Mouse (Mus musculus) midbrain, postnatal 0 days (tissue): ENCODE results near the gene Ptpn11. TPM values are rescaled to one million over a fixed set of nuclear protein-coding genes. Genes with fewer than 3 reads are reported as not detected.
A peak's percentile ranks its signal among the peaks of the same experiment; 100 is the strongest.

Source experiments
- ATAC-seq: fragments of 200-750 bp; cut with Nextera tagmentation; 2 replicates; pipeline ENCODE4 v1.8.0; 2017; ENCODE audit warnings: moderate number of reproducible peaks, mild to moderate bottlenecking, moderate TSS enrichment, moderate library complexity; ENCODE audit not compliant: low FRiP score
- DNase-seq: peaks from one replicate; pipeline ENCODE4 v3.0.0-alpha.2; 2015; ENCODE audit warnings: low spot score
- H3K27ac ChIP-seq: fragments of 300-500 bp; sonication (generic); 2 replicates; pipeline ENCODE4 v1.5.1; 2014; ENCODE audit warnings: low read depth, mild to moderate bottlenecking, low read length, mixed read lengths
- H3K27me3 ChIP-seq: fragments of 300-500 bp; sonication (generic); 2 replicates; pipeline ENCODE4 v1.6.1; 2014; ENCODE audit warnings: low read length, control low read depth, mixed read lengths; ENCODE audit not compliant: insufficient read depth
- H3K36me3 ChIP-seq: fragments of 300-500 bp; sonication (generic); 2 replicates; pipeline ENCODE4 v1.6.1; 2014; ENCODE audit warnings: low read length, control low read depth, mixed read lengths; ENCODE audit not compliant: insufficient read depth
- H3K4me1 ChIP-seq: fragments of 300-500 bp; sonication (generic); 2 replicates; pipeline ENCODE4 v1.6.1; 2014; ENCODE audit warnings: mild to moderate bottlenecking, control low read depth, antibody characterized with exemption, low read length, mixed read lengths; ENCODE audit not compliant: insufficient read depth
- H3K4me2 ChIP-seq: fragments of 300-500 bp; sonication (generic); 2 replicates; pipeline ENCODE4 v1.6.1; 2014; ENCODE audit warnings: low read depth, mild to moderate bottlenecking, low read length, mixed read lengths; ENCODE audit not compliant: poor library complexity, severe bottlenecking
- H3K4me3 ChIP-seq: fragments of 300-500 bp; sonication (generic); 2 replicates; pipeline ENCODE4 v1.5.1; 2014; ENCODE audit warnings: low read depth, mild to moderate bottlenecking, low read length, moderate library complexity
- H3K9ac ChIP-seq: fragments of 300-500 bp; sonication (generic); replicated peaks from 2 replicates; pipeline ENCODE4 v1.6.1; 2014; ENCODE audit warnings: mild to moderate bottlenecking, low read length, moderate library complexity, mixed read lengths; ENCODE audit not compliant: poor library complexity, severe bottlenecking
- H3K9me3 ChIP-seq: fragments of 300-500 bp; sonication (generic); 2 replicates; pipeline ENCODE4 v1.6.1; 2016; ENCODE audit warnings: low read length, control low read depth
- CTCF ChIP-seq: IDR thresholded peaks from 2 replicates; pipeline ENCODE4 v1.5.1; 2016; ENCODE audit warnings: antibody characterized with exemption, mild to moderate bottlenecking
- WGBS: fragments of 180-500 bp; shearing (Covaris S2); extraction: QIAGEN DNeasy Blood & Tissue Kit; methylation state at CpG from one replicate; pipeline ENCODE4 v1.1.7; 2014; 5-methylcytosine and 5-hydroxymethylcytosine counted together
- polyA plus RNA-seq: library from polyadenylated mRNA; unstranded; fragments of >200 nt; fragmentation: Nextera tagmentation; extraction: Ambion mirVana; gene quantifications from 2 replicates; pipeline ENCODE4 v1.2.1, GENCODE M21; 2015
- total RNA-seq: library from RNA; depleted of rRNA; stranded (reverse); fragments of >200 nt; gene quantifications from 2 replicates; pipeline ENCODE4 v1.2.3, GENCODE M21; 2014

The Ptpn11 gene
- total and polyA plus RNA-seq, 2 experiments from 2014 or later: 24.8 to 54.4 TPM

DNA sequence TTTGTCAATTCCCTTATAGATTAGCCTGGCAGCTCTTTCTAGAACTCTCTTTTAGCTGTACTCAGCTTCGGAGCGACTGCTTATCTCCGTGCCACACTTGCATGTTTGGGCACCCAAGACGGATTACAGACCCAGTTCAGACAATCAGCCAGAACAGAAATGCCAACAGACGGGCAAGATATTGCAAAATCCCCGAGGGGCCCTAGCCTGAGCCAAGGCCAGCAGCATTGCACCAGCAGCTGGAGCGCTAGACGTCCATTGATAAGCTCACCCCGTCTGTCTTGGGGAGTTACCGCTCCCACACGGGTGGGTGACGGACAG lies 24.9 kb upstream of the Ptpn11 start:
- no peak overlapping the region for H3K4me3 ChIP-seq
- no peak overlapping the region for H3K27ac ChIP-seq
- H3K36me3 ChIP-seq: peaks cover 3% of the 10 kb centered on the region; the same call in 1 of the 2 replicates
- DNase-seq (no peak), ATAC-seq (no peak)
- WGBS: 63% methylated on average over 12 of the region's 12 CpGs
- H3K4me2 ChIP-seq: no peak overlapping the region
- no peaks in the 10 kb centered on the region for H3K9me3 ChIP-seq
- H3K9ac ChIP-seq: no peak overlapping the region
- TF ChIP-seq CTCF: no peak
- H3K27me3 ChIP-seq: no peaks in the 10 kb centered on the region
- H3K4me1 ChIP-seq: no peaks in the 10 kb centered on the region

DNA sequence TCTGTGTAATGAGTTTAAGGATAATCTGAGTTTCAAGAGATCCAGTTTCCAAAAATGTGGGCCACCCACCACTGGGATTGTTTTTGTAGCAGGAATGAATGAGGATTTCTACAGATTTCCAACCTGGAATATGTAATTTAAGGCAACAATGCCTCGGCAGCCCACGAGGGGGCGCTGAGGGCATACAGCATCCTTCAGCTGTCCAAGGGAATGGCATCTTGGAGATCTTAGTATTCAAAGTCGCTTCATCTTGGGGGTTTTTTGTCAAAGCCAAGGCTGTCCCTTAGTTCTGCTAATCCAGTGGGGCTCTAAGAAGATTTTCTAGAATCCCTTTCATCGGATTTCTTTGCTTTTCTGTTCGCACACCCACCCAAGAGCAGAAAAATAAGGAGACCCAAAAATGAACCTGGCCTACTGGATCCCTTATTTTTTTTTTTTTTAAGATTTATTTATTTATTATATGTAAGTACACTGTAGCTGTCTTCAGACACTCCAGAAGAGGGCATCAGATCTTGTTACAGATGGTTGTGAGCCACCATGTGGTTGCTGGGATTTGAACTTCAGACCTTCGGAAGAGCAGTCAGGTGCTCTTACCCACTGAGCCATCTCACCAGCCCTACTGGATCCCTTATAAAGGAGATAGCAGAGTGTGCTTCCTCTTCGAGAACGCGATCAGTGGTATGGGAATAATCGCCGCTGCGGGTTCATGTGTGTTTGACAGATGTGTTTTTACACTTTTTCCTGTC lies 24.4 kb upstream of the Ptpn11 start:
- Histone ChIP-seq H3K27ac (no peak overlapping the region), H3K4me3 (no peak overlapping the region), H3K36me3 (peaks cover 7% of the 10 kb centered on the region), H3K4me2 (no peak overlapping the region), H3K9ac (no peak overlapping the region), H3K27me3 (no peaks in the 10 kb centered on the region), H3K4me1 (no peaks in the 10 kb centered on the region), H3K9me3 (no peaks in the 10 kb centered on the region)
- peak; percentile 83 for DNase-seq
- peak; percentile 95 for TF ChIP-seq CTCF
- WGBS: 40% methylated on average over 13 of the region's 13 CpGs
- no peak for ATAC-seq

DNA sequence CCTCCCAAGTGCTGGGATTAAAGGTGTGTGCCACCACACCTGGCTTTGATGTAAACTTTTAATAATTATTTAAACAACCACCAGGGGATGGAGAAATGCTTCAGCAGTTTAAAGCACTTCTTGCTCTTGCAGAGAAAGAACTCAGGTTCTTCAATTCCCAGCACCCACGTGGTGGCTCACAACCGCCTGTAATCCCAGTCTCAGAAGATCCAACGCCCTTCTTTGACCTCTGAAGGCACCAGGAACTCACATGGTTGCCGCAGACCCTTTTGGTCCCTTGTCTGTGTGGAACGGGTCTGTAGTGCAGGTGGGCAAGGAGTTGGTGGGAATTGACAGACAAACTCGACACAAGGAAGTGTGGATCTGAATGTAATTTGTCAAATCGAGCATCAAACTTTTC lies 23.5 kb upstream of the Ptpn11 start:
- H3K27ac ChIP-seq: no peak overlapping the region
- no peaks in the 10 kb centered on the region for H3K27me3 ChIP-seq
- DNase-seq (no peak), ATAC-seq (no peak)
- no peak overlapping the region for H3K4me3 ChIP-seq
- peaks cover 16% of the 10 kb centered on the region for H3K36me3 ChIP-seq
- H3K4me1 ChIP-seq: no peaks in the 10 kb centered on the region
- H3K9me3 ChIP-seq: no peaks in the 10 kb centered on the region
- H3K9ac ChIP-seq: no peak overlapping the region
- no peak for TF ChIP-seq CTCF
- 59% methylated on average over 7 of the region's 7 CpGs for WGBS
- no peak overlapping the region for H3K4me2 ChIP-seq

DNA sequence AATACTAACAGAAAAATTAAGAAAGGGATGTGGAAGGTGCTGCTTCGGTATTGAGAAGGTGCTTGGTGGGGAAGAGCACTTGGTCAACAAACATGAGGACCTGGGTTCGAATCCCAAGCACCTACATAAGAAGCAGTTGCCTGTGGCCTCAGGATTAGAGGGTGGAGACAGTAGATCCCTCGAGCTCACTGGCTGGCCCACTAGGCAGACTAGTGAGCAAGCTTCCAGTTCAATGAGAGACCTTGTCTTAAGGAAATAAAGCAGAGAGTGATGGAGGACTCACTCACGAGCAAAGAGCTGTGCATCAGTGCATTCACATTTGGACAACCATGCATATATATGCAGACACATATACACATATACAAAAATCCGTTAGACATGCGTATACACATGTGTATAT lies 20.9 kb upstream of the Ptpn11 start:
- DNase-seq: no peak
- no peaks in the 10 kb centered on the region for H3K27me3 ChIP-seq
- no peak overlapping the region for H3K27ac ChIP-seq
- WGBS: 94% methylated on average over 6 of the region's 6 CpGs
- no peak for ATAC-seq
- H3K4me2 ChIP-seq: no peak overlapping the region
- H3K9ac ChIP-seq: no peak overlapping the region
- no peak overlapping the region for H3K4me3 ChIP-seq
- peaks cover 36% of the 10 kb centered on the region for H3K36me3 ChIP-seq
- H3K9me3 ChIP-seq: no peaks in the 10 kb centered on the region
- no peaks in the 10 kb centered on the region for H3K4me1 ChIP-seq
- no peak for TF ChIP-seq CTCF

DNA sequence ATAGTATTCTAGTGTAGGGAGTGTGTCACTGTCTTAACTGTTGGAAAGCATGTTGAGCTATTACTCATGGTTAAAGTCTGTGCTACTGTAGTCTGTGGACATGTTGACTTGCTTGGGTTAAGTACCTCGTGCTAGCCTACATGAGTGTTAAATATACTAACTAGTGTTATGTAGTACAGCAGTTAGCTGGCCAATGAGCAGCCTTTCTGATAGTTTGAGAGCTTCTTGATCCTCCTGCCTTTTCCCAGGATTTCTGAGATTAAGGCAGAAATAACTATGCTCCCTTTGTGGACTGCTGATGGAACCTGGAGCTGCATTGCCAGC lies 19.4 kb upstream of the Ptpn11 start:
- Histone ChIP-seq H3K36me3 (peaks cover 49% of the 10 kb centered on the region), H3K4me2 (no peak overlapping the region), H3K4me3 (no peak overlapping the region), H3K27ac (no peak overlapping the region), H3K9me3 (no peaks in the 10 kb centered on the region), H3K4me1 (no peaks in the 10 kb centered on the region), H3K9ac (no peak overlapping the region), H3K27me3 (no peaks in the 10 kb centered on the region)
- 80% methylated on average over 1 of the region's 1 CpGs for WGBS
- ATAC-seq (no peak), DNase-seq (no peak)
- TF ChIP-seq CTCF: no peak

DNA sequence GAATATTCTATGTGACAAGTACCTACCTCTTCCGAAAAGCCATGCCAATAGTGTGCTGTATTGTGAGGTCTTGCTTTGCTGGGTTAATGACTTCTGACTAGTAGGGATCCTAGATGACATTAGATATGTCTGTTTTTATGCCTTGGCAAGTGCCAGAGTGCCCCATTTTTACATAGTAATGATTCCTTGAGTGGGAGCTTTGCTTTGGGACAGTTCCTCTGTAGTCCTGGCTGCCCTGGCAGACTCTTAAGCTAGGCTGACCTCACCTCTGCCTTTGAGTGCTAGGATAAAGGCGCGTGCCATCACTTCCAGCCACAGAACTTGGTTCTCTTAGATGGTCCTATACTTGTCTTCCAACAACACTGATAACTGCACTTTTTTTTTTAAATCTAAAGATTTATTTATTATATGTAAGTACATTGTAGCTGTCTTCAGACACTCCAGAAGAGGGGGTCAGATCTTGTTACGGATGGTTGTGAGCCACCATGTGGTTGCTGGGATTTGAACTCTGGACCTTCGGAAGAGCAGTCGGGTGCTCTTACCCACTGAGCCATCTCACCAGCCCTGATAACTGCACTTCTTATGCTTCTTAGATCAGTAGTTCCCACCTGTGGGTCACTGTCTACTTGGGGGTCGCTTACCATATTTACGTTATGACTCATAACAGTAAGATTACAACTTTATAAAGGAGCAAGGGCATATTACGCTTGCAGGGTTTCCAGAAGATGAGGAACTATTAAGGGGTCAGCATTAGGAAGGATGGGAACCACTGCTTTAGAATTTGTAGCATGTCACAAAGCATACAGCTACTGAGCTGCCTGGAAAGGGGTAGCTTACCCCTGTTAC lies 18.8 kb upstream of the Ptpn11 start:
- Histone ChIP-seq H3K4me3 (no peak overlapping the region), H3K9me3 (no peaks in the 10 kb centered on the region), H3K4me2 (no peak overlapping the region), H3K27ac (no peak overlapping the region), H3K4me1 (no peaks in the 10 kb centered on the region), H3K27me3 (no peaks in the 10 kb centered on the region), H3K9ac (no peak overlapping the region), H3K36me3 (peaks cover 49% of the 10 kb centered on the region)
- no peak for TF ChIP-seq CTCF
- 91% methylated on average over 9 of the region's 9 CpGs for WGBS
- DNase-seq (no peak), ATAC-seq (no peak)
